Mouse (Mus musculus): ENCODE data around the gene Psg29.

The Psg29 gene

DNA sequence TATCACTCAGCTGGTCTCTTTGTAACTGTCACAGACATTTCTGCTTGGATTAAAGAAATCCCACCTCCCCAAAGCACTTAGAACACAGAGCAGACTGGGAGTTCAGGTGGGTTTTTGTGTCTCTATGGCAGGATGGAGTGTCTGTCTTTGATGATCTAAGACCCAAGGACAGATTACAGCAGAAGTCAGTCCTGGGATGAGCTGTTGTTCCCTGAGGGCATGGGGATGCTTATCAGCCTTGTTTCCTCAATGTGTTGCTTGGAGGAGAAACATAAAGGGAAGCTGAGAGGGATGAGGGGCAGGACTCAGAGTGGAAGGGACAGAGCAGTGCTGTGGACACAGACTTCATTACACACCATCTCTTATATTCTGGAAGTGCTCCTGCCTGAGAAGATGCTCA is at the start of gene Psg29:
Psg29 (plus strand) TSS at position 301 of the 400 bp plus-strand sequence.
- DNase-seq (ENCODE audit: low spot score in 2 of 2) = no peak

DNA sequence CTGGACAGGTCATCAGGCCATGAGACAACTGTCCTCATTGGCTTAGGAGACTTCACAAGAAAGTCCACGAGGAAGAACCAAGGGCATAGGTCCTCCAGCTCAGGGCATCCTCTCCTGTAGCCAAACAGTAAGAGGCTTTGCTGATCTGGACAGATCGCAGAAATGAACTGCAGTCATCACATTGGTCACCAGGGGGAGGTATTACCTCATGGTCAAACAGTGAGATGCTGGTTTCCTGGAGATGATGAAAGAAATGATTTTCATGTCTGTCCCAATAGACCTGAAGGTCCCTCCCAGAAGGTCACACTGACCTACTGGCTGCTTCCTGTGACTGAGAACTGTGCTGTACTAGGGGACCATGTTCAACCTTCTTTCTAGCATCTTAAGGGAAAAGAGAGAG is 47.6 kb upstream of the Psg29 start:
- peak in 1 of 2 experiments; percentile 1 for DNase-seq (ENCODE audit: low spot score in 2 of 2)

DNA sequence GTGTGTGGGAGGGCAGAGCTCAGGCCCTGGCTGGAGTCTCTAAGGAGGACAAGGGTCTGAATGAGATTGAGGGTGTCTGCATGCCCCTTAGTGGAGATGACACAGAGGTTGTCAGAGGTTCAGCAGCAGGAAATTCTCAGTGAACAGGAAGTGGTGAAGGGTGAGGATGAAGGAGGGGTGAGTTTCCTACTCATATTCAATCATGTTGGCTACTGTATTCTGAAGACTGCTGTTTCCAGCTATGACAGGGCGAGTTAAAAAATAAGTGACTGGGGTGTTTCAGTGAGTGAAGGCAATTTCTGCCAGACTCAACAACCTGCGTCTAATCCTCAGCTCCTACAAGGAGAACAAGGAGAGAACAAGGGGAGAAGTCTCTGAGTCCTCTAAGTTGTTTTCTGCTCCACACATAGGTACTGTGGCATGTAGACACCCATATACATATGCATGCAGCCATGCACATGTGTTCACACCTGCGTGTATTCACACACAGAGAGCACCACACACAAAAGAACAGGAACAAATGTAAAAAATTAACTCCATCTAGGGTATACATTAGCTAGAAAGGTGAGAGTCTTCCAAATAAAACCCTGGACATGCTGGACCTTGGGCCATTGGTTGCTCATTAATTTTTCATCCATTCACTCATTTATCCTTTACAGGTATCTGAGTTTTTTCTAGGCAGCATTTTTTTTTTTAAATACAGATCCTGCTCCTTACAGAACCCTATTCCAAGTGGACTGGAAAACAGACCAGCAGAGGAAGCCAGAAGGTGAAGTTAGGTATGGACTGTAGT is 46.2 kb upstream of the Psg29 start:
- no peak for DNase-seq (ENCODE audit: low spot score in 2 of 2)

DNA sequence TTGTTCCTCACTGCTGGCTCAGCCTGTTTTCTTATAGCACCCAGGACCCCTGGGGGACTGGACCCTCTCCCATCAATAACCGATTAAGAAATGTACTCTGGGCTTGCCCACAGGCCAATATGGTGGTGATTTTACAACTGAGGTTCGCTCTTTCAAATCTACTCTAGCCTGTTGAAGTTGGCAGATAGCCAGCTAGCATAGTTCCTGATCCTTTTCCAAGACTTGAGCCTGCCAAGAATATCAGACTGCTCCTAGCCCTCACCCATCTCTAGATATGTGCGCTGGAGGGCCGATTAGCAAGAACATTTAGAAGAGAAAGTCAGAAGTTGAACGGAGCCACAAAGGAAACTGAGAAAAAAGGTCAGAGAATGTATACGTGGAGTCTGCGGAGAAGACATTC is 44.3 kb upstream of the Psg29 start:
- no peak for DNase-seq (ENCODE audit: low spot score in 2 of 2)

DNA sequence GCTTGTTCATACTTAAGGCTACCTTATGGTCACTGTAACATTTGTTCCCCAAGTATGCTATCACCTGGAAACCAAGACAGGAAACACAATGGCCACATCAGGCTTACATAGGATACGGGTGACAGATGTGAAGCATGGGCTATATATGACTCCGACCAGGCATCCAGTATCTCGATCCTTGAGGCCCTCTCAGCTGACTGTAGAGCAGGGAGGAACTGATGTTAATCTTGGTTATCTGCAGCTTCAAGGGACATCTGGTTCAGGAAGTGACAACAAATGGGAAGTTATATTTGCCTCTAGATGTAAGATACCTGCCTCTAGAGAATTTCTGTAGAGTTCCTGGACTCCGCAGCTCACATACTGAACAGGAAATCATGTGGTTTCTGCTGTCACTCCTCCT is 31.4 kb upstream of the Psg29 start:
- no peak for DNase-seq (ENCODE audit: low spot score in 2 of 2)

DNA sequence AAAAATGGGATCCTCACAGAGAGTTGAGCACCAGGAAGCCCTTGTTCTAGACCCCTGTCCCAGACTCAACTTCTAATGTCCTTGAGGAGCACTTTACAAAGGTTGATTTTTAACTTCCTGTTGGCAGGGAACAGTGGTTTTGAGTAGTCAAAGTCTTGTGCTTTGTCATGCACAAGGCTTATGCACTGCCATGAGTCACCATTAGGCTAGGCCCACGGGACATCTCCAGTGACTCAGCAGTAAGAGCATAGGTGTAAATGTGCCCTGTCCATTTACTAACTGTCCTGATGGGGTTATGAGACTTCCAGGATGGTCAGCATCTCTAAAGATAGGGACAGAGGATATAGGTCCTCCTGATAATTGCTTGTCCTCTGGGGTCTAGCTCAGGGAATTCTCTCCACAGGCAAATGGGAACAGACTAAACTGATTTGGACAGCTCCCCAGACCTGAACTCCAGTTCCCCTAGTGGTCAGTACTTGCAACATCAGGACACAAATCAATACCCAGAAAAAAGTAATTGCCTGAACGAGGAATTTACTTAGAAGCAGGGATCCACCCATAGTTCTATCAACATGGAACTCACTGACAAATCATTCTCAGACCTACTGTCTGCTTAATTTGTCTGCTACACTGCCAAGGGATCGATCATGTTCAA is 2.4 kb downstream of the Psg29 start:
- no peak for DNase-seq (ENCODE audit: low spot score in 2 of 2)
